Mouse (Mus musculus) embryonic facial prominence, embryonic 13.5 days (tissue): ENCODE data around the gene Mkrn1. TPM values are rescaled to one million over a fixed set of nuclear protein-coding genes. Genes with fewer than 3 reads are reported as not detected.
"Not testable (repeated sequence)": the region's sequence is repeated elsewhere in the genome, so short reads cannot be mapped to it uniquely, and the experiment has no call there.

Experiments
- ATAC-seq: fragments of 200-750 bp; cut with Nextera tagmentation; 2 replicates; pipeline ENCODE4 v1.8.0; 2017; ENCODE audit warnings: low read depth; ENCODE audit not compliant: insufficient number of reproducible peaks, insufficient read depth, low FRiP score, low TSS enrichment
- H3K27ac ChIP-seq: fragments of 300-500 bp; sonication (generic); 2 replicates; pipeline ENCODE4 v1.5.1; 2015; ENCODE audit warnings: moderate library complexity, mild to moderate bottlenecking, inconsistent platforms
- H3K27me3 ChIP-seq: fragments of 300-500 bp; sonication (generic); 2 replicates; pipeline ENCODE4 v1.6.1; 2015; ENCODE audit warnings: mild to moderate bottlenecking, inconsistent platforms
- H3K36me3 ChIP-seq: fragments of 300-500 bp; sonication (generic); 2 replicates; pipeline ENCODE4 v1.6.1; 2015; ENCODE audit warnings: mild to moderate bottlenecking, inconsistent platforms
- H3K4me1 ChIP-seq: fragments of 300-500 bp; sonication (generic); 2 replicates; pipeline ENCODE4 v1.6.1; 2015; ENCODE audit warnings: inconsistent platforms
- H3K4me2 ChIP-seq: fragments of 300-500 bp; sonication (generic); 2 replicates; pipeline ENCODE4 v1.6.1; 2015; ENCODE audit warnings: moderate library complexity, mild to moderate bottlenecking, inconsistent platforms
- H3K4me3 ChIP-seq: fragments of 300-500 bp; sonication (generic); 2 replicates; pipeline ENCODE4 v1.5.1; 2015; ENCODE audit warnings: mild to moderate bottlenecking, inconsistent platforms
- H3K9ac ChIP-seq: fragments of 300-500 bp; sonication (generic); 2 replicates; pipeline ENCODE4 v1.6.1; 2015; ENCODE audit warnings: mild to moderate bottlenecking, inconsistent platforms
- H3K9me3 ChIP-seq: fragments of 300-500 bp; sonication (generic); 2 replicates; pipeline ENCODE4 v1.6.1; 2016; ENCODE audit warnings: inconsistent platforms
- WGBS: fragments of 180-500 bp; shearing (Covaris S2); methylation state at CpG from one replicate; pipeline ENCODE4 v1.1.7; 2015; ENCODE audit warnings: mixed read lengths; 5-methylcytosine and 5-hydroxymethylcytosine counted together
- polyA plus RNA-seq: library from polyadenylated mRNA; unstranded; fragments of >200 nt; fragmentation: Nextera tagmentation; extraction: Ambion mirVana; gene quantifications from 2 replicates; pipeline ENCODE4 v1.2.1, GENCODE M21; 2015

Gene Mkrn1
- polyA plus RNA-seq, 1 experiment from 2014 or later = 51.6 TPM

GRCm38 (mm10) chr6:39400343-39400742, 19.9 kb downstream of the Mkrn1 start:
- no peak overlapping the region for H3K27ac ChIP-seq
- no peak overlapping the region for H3K4me3 ChIP-seq
- ATAC-seq = no peak

GRCm38 (mm10) chr6:39398342-39398741, 21.9 kb downstream of the Mkrn1 start:
- no peak overlapping the region for H3K9ac ChIP-seq
- H3K36me3 ChIP-seq = peaks cover 35% of the 10 kb centered on the region
- no peaks in the 10 kb centered on the region for H3K27me3 ChIP-seq
- no peak overlapping the region for H3K27ac ChIP-seq
- ATAC-seq = no peak
- H3K9me3 ChIP-seq = no peaks in the 10 kb centered on the region
- no peak overlapping the region for H3K4me3 ChIP-seq
- WGBS = 80% methylated on average over 9 of the region's 9 CpGs
- H3K4me2 ChIP-seq = no peak overlapping the region
- no peaks in the 10 kb centered on the region for H3K4me1 ChIP-seq

More at GRCm38 (mm10) chr6:39400343-39400742, 19.9 kb downstream of the Mkrn1 start:
- Histone ChIP-seq H3K27me3 (no peaks in the 10 kb centered on the region), H3K9ac (no peak overlapping the region), H3K36me3 (peaks cover 50% of the 10 kb centered on the region), H3K9me3 (no peaks in the 10 kb centered on the region), H3K4me1 (no peaks in the 10 kb centered on the region), H3K4me2 (no peak overlapping the region)
- 64% methylated on average over 7 of the region's 7 CpGs for WGBS

GRCm38 (mm10) chr6:39397046-39397445, 23.2 kb downstream of the Mkrn1 start:
- H3K36me3 ChIP-seq = peaks cover 35% of the 10 kb centered on the region
- H3K4me2 ChIP-seq = no peak overlapping the region
- H3K9me3 ChIP-seq = no peaks in the 10 kb centered on the region
- ATAC-seq = no peak
- no peak overlapping the region for H3K27ac ChIP-seq
- no peak overlapping the region for H3K9ac ChIP-seq
- H3K4me3 ChIP-seq = no peak overlapping the region
- WGBS = 93% methylated on average over 6 of the region's 6 CpGs
- H3K4me1 ChIP-seq = no peaks in the 10 kb centered on the region
- H3K27me3 ChIP-seq = no peaks in the 10 kb centered on the region

GRCm38 (mm10) chr6:39395916-39396315, 24.3 kb downstream of the Mkrn1 start:
- ATAC-seq = no peak

GRCm38 (mm10) chr6:39395471-39395870, 24.8 kb downstream of the Mkrn1 start:
- H3K9ac ChIP-seq = no peak overlapping the region
- H3K27ac ChIP-seq = no peak overlapping the region
- WGBS = 73% methylated on average over 4 of the region's 4 CpGs
- no peaks in the 10 kb centered on the region for H3K27me3 ChIP-seq
- H3K9me3 ChIP-seq = no peaks in the 10 kb centered on the region
- no peaks in the 10 kb centered on the region for H3K4me1 ChIP-seq
- peaks cover 31% of the 10 kb centered on the region for H3K36me3 ChIP-seq
- ATAC-seq = no peak
- H3K4me2 ChIP-seq = no peak overlapping the region
- H3K4me3 ChIP-seq = no peak overlapping the region

More at GRCm38 (mm10) chr6:39395916-39396315, 24.3 kb downstream of the Mkrn1 start:
- no peaks in the 10 kb centered on the region for H3K27me3 ChIP-seq
- H3K4me1 ChIP-seq = no peaks in the 10 kb centered on the region
- H3K4me2 ChIP-seq = no peak overlapping the region
- 68% methylated on average over 4 of the region's 4 CpGs for WGBS
- no peaks in the 10 kb centered on the region for H3K9me3 ChIP-seq
- peaks cover 31% of the 10 kb centered on the region for H3K36me3 ChIP-seq
- H3K9ac ChIP-seq = no peak overlapping the region
- H3K27ac ChIP-seq = no peak overlapping the region
- H3K4me3 ChIP-seq = no peak overlapping the region

- H3K27me3 ChIP-seq = no peaks in the 10 kb centered on the region
- WGBS = 94% methylated on average over 2 of the region's 2 CpGs
- no peak overlapping the region for H3K9ac ChIP-seq
- H3K4me1 ChIP-seq = no peaks in the 10 kb centered on the region
- no peaks in the 10 kb centered on the region for H3K9me3 ChIP-seq
- no peak overlapping the region for H3K4me2 ChIP-seq
- H3K4me3 ChIP-seq = no peak overlapping the region
- ATAC-seq = no peak
- no peaks in the 10 kb centered on the region for H3K36me3 ChIP-seq
- H3K27ac ChIP-seq = no peak overlapping the region
Observed at GRCm38 (mm10) chr6:39389988-39390387, 30.3 kb downstream of the Mkrn1 start.

- H3K27ac ChIP-seq = no peak within 1 kb of the TSS
Observed at GRCm38 (mm10) chr6:39381125-39381880, 39.0 kb downstream of the Mkrn1 start, which contains the start of gene Rab19. TSS of gene Rab19 (plus strand) at chr6:39381175.

GRCm38 (mm10) chr6:39380276-39380675, 40.0 kb downstream of the Mkrn1 start:
- WGBS = 83% methylated on average over 3 of the region's 3 CpGs

More at GRCm38 (mm10) chr6:39381125-39381880, 39.0 kb downstream of the Mkrn1 start, which contains the start of gene Rab19:
- H3K36me3 ChIP-seq = no peaks in the 10 kb centered on the region
- H3K27me3 ChIP-seq = peaks cover 21% of the 10 kb centered on the region
- H3K4me2 ChIP-seq = peak within 1 kb of the TSS; percentile 60
- peak within 1 kb of the TSS; percentile 39 for H3K4me3 ChIP-seq
- H3K4me1 ChIP-seq = peaks cover 12% of the 10 kb centered on the region
- WGBS = 4% methylated on average over 20 of the region's 20 CpGs
- no peak for ATAC-seq
- no peaks in the 10 kb centered on the region for H3K9me3 ChIP-seq
- H3K9ac ChIP-seq = peak within 1 kb of the TSS; percentile 58; the same call in 1 of the 2 replicates

GRCm38 (mm10) chr6:39379749-39380148, 40.5 kb downstream of the Mkrn1 start:
- Histone ChIP-seq H3K9me3 (no peaks in the 10 kb centered on the region), H3K9ac (no peak overlapping the region), H3K4me3 (no peak overlapping the region), H3K27ac (no peak overlapping the region), H3K36me3 (peaks cover 2% of the 10 kb centered on the region; the same call in 1 of the 2 replicates), H3K4me2 (no peak overlapping the region), H3K27me3 (peaks cover 21% of the 10 kb centered on the region), H3K4me1 (peaks cover 21% of the 10 kb centered on the region)
- WGBS = 77% methylated on average over 8 of the region's 8 CpGs
- ATAC-seq = no peak

More at GRCm38 (mm10) chr6:39380276-39380675, 40.0 kb downstream of the Mkrn1 start:
- peaks cover 21% of the 10 kb centered on the region for H3K4me1 ChIP-seq
- H3K27ac ChIP-seq = no peak overlapping the region
- H3K36me3 ChIP-seq = no peaks in the 10 kb centered on the region
- H3K4me3 ChIP-seq = no peak overlapping the region
- peaks cover 21% of the 10 kb centered on the region for H3K27me3 ChIP-seq
- H3K9me3 ChIP-seq = no peaks in the 10 kb centered on the region
- ATAC-seq = no peak
- no peak overlapping the region for H3K4me2 ChIP-seq
- H3K9ac ChIP-seq = no peak overlapping the region

- 56% methylated on average over 4 of the region's 4 CpGs for WGBS
- H3K9me3 ChIP-seq = no peaks in the 10 kb centered on the region
Observed at GRCm38 (mm10) chr6:39379224-39379623, 41.0 kb downstream of the Mkrn1 start.

GRCm38 (mm10) chr6:39378161-39378835, 42.0 kb downstream of the Mkrn1 start:
- not testable (repeated sequence) for H3K4me2 ChIP-seq, H3K9me3 ChIP-seq, H3K9ac ChIP-seq, H3K27ac ChIP-seq, ATAC-seq, H3K4me3 ChIP-seq
- H3K36me3 ChIP-seq = peaks cover 12% of the 10 kb centered on the region
- H3K27me3 ChIP-seq = peaks cover 17% of the 10 kb centered on the region
- H3K4me1 ChIP-seq = peaks cover 26% of the 10 kb centered on the region
- WGBS = 73% methylated on average over 13 of the region's 13 CpGs

More at GRCm38 (mm10) chr6:39379224-39379623, 41.0 kb downstream of the Mkrn1 start:
- H3K4me3 ChIP-seq = no peak overlapping the region
- H3K27me3 ChIP-seq = peaks cover 21% of the 10 kb centered on the region
- ATAC-seq = no peak
- peaks cover 7% of the 10 kb centered on the region; the same call in 1 of the 2 replicates for H3K36me3 ChIP-seq
- no peak overlapping the region for H3K27ac ChIP-seq
- no peak overlapping the region for H3K9ac ChIP-seq
- peaks cover 21% of the 10 kb centered on the region for H3K4me1 ChIP-seq
- no peak overlapping the region for H3K4me2 ChIP-seq
